Mouse (Mus musculus) B cell, adult 2 months (primary cell): ENCODE data around the gene Myt1l.

Experiments
- DNase-seq, 2 experiments: peaks; one replicate each; pipeline ENCODE4 v3.0.0; 2022

Gene Myt1l

DNA sequence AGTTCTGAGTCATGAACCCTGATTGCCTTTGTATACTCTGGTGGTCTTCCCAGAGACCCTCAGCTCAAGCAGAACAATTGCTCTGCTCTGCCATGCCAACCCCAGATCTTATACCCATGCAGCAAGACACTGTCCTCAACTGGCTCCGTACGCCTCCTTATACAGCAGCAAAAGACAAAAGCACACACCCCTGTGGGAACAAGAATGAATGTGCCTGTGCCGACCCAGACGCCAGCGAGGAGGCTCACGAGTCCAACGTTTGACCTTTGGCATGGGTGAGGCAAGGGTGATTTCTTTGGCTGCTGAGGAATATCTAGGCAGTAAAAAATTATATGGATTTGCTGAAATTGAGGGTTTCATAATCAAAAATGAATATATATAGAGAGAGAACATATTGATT, 143.8 kb downstream of the Myt1l start:
- DNase-seq = no peak

- no peak for DNase-seq
Measured at GRCm38 (mm10) chr12:29675594-29676362, 147.6 kb downstream of the Myt1l start.

DNA sequence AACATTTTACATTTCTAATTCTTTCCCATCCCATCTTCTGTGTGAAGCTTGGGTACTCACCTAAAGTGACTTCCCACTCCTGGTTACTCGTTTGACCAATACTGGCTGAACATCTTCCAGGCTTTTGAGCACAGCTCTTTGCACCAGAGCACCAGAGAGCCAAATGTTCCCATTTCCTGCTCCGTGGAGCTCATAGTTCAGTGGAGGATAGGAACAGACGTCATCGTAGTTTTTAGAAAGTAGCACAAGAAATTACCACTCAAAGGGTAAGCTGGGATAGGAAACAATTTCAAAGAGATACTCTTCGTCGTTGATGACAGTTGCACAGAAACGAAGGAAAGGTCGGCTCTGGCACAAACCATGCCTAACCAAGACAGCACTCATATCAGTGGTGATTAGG, 154.2 kb downstream of the Myt1l start:
- no peak for DNase-seq

GRCm38 (mm10) chr12:29682946-29683345, 154.8 kb downstream of the Myt1l start:
- no peak for DNase-seq

DNA sequence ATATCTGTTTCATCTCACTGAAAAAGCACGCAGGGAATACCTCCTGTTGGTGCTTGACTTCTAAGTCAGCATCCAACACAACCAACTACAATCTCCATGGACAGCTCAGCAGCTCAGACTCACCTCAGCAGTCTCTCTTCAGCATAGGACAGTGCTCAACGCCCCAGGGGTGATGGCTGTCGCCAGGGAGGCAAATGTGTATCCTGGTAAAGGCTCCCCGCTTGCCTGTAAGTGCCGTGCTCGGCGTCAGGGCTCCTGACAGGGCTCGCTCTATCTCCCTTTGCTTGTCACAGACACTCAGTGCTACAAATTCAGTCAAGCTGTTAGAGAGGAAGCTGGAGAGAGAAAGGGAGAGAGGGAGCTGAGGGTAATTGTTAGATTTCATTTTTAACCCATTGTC, 158.1 kb downstream of the Myt1l start:
- no peak for DNase-seq

- no peak for DNase-seq
Measured at GRCm38 (mm10) chr12:29691566-29691965, 163.4 kb downstream of the Myt1l start.

- no peak for DNase-seq
Measured at GRCm38 (mm10) chr12:29695194-29695593, 167.0 kb downstream of the Myt1l start.

DNA sequence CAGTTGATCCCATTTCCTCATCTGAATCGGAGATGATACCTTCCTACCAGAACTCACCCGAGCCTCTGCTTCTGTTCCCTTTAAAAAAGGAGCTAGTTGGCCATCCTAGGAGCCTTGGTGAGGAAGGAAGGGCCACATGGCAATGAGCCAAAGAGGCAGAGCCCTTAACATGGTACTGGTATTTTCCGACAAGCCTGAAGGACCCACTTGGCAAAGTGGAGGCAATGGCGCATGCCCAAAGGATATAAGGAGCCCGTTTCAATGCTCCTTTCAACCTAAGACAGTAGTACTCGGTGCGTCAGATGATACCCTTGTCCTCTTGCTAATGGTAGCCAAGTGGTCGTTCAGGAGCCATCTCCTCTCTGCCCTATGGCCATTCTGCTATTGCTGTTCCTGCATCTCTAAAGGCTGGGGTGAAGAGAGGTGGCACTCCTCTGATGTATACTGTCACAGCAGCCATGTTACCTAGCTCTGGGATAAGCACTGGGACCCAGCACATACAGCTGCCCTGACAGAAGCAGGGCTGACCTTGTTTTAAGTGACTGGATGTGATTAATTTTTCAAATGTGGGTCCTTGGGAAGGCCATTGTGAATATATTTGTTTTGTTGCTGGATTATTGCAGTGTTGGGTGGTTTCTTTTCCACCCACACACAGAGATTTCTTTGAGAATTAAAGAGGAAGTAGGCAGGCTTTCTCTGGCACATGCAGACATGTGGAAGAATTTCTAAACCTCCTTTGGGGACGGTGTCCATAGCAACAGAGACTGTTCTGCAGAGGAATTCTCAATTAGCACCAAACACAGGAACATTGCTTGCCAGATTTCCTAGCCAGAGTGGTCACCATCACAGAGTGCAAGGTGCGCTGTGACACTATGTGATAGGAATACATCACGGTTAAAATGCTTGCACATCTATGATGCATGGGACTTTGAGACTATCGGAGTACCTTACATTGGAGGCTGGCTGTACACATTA, 169.6 kb downstream of the Myt1l start:
- no peak for DNase-seq

- DNase-seq = no peak
Measured at GRCm38 (mm10) chr12:29698541-29698940, 170.4 kb downstream of the Myt1l start.

GRCm38 (mm10) chr12:29698976-29699375, 170.8 kb downstream of the Myt1l start:
- DNase-seq = no peak

GRCm38 (mm10) chr12:29699386-29699785, 171.2 kb downstream of the Myt1l start:
- no peak for DNase-seq

DNA sequence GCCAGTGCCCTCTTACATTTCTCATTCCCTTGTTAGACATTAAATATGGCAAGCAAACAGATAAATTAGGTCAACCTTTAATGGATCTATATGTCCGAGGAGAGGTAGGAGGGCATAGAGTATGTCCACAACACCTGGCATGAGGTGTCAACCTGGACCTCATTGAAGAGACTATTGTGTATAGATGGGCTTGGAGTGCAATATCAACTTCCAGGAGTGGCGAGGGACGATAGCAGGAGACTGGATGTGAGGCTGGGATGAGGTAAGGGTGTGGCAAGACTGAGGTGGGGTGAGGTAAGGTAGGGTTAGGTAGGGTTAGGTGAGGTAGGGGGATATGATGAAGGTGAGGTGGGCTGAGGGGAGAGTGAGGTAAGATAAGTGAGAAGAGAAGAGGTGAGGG, 171.8 kb downstream of the Myt1l start:
- no peak for DNase-seq

DNA sequence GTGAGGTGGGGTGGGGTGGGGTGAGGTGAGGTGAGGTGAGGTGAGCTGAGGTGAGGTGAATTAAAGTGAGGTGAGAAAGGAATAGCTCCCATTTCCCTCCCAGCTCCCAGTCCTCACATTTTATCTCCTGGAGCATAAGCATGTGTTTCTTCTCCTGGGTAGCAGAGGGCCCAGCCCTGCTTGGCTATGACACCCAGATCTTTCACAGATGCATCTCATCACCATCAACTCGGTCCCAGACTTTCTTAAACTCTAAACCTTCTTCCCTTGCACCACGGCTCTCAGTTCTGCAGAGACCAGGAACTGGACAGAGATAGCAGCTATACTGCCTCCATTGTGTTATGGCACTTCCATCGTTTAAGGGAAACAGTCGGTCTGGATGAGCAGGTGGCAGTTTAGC, 172.9 kb downstream of the Myt1l start:
- no peak for DNase-seq

- DNase-seq = no peak
Measured at GRCm38 (mm10) chr12:29701731-29702316, 173.6 kb downstream of the Myt1l start.

DNA sequence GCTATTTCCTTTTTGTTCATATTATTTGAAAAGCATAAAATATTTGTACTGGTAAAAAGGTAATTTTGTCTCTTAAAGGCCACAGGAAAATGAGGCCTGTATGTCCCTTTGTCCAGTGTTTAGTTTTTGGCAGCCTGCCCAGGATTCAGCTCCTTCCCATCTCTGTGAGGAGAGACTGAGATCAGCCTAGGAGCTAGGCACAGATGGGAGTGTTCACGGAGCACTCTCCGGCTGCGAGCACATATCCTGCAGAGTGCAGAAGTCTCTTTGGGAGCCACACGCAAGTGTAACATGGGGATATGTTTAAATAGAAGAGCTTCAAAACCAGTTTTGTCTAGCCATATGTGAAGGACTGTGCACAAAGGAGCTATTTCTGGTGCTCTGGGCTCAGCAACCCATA, 174.4 kb downstream of the Myt1l start:
- DNase-seq = no peak

DNA sequence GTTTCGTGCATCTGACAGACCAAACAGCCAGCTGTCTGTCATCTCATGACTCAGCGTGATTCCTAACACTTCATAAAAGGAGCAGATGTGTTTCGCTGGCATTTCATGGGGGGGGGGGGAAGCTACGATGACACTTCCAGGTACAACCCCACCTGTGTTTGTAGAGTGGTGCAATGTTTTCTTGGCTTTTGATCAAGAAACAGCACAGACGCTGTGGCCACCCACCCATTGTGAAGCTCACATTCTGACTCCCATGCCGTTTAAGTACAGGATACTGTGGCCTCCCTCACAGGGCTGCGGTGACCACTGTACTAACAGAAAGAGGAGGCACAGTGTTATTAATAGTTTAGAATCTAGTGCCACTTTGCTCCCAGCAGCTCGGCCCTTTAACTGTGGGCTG, 175.4 kb downstream of the Myt1l start:
- no peak for DNase-seq

GRCm38 (mm10) chr12:29707094-29707493, 178.9 kb downstream of the Myt1l start:
- no peak for DNase-seq

DNA sequence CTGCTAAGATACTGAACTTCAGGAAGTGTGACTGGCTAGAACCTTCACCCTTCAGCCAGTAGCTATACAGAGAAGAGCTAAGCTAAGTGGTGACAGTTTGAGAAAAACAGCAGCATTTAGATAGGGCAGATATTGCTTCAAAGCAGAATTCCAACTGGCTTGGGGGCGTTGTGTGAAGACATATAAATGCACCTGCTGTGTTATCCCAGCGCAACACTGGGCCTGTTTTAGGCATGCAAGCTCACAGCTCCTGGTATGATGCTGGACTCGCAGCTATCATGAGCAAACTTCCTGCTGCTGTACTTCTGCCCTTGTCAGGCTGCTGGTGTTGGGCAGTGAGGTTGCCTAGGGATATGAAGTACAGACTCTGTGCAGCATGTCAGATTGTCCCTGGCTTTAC, 180.0 kb downstream of the Myt1l start:
- no peak for DNase-seq

GRCm38 (mm10) chr12:29712795-29713721, 184.9 kb downstream of the Myt1l start:
- DNase-seq = no peak

DNA sequence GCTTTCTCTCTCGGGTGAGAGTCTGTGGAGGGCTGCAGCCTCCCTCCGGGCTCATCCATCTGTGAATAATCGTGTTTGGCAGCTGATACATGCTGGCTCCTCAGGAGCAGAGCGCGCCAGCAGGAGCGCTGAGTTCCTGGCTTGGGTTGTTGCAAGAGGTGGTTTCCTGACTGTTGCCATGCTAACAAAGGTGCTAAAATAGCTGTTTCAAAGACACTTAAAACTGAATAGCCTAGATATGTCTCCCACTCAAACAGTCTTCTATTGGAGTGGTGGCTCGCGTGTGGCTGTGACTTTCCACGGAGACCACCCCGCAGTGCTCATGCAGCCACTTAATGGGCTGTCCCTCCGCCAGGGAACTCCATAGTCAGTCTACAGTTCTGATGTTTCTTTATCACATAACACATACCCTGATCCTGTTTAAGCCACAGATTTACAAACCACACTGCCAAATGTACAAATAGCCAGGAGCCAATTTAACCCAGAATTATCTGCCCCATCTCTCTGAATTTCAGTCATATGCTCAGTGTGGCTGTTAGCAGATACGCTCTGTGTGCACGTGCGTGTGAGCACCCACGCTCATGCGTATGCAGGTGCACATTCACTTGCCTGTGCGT, 195.6 kb downstream of the Myt1l start:
- DNase-seq = no peak

- no peak for DNase-seq
Measured at GRCm38 (mm10) chr12:29728294-29728693, 200.1 kb downstream of the Myt1l start.
